Mouse (Mus musculus) adrenal gland, postnatal 14 days (tissue): ENCODE results near the gene Smc3. TPM values are rescaled to one million over a fixed set of nuclear protein-coding genes. Genes with fewer than 3 reads are reported as not detected.

ENCODE experiments used
- total RNA-seq: library from RNA; stranded (reverse); gene quantifications from 2 replicates; pipeline ENCODE4 v1.2.3, GENCODE M21; 2021

Gene Smc3
- total RNA-seq, 1 experiment from 2014 or later, result 38.2 TPM

Other genes starting within 250 kb of the Smc3 start
- gene Gm10197, start 228.6 kb upstream of the Smc3 start, total RNA-seq, result not detected in 2 replicates
- gene Smndc1, start 209.8 kb upstream of the Smc3 start, total RNA-seq, result 43.0 and 44.7 TPM in 2 replicates
- gene Dusp5, start 71.3 kb upstream of the Smc3 start, total RNA-seq, result 8.5 and 11.8 TPM in 2 replicates
- 80.2 and 97.3 TPM in 2 replicates for gene Nutf2-ps1, start 11.3 kb upstream of the Smc3 start, total RNA-seq
- gene Rbm20, start 76.9 kb downstream of the Smc3 start, total RNA-seq, result 1.3 TPM in 2 replicates